Mouse (Mus musculus) left cerebral cortex, adult 9 months (tissue): Measurements from ENCODE around the gene Olfr1242.
A peak's percentile ranks its signal among the peaks of the same experiment; 100 is the strongest.

Source experiments
- DNase-seq, 2 experiments: peaks; one replicate each; pipeline ENCODE4 v3.0.0; 2022; ENCODE audit warnings: low spot score in 2 of 2

The Olfr1242 gene

DNA sequence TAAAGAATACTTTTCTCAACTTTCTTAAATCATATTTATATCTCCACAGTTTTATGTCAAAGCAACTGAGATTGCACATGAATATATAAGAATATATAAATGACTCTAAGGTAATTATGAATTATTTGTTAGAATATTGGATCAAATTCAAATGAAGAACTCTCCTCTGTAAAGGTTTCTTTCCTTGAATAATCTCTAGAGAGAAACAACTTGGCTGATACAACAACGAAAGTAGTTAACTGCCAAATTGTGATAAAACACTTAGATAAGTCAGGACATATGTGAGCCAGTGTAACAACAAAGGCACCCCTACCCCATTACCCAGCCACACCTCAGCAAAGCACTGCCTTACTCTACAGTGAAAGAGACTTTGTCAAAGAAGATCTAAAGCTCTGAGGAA is at the start of gene Olfr1242:
Gene Olfr1242, minus strand, starts transcription at position 101 of the 400 bp plus-strand sequence.
- no peak for DNase-seq

DNA sequence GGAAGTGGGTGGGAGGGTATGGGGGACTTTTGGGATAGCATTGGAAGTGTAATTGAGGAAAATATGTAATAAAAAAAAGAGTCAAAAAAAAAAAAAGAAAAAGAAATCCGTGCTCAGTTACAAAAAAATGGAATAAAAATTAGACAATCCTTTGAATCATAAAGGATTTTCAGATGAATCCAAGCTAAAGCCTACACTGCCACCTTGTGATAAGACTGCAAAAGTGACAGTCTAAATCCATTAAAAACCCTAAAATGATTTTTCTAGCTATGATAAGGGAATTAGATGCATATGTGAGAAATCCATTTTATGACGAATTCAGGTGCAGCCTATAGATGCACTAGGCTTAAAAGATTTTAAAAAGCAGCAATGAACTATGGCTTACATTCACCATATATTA is 46.4 kb upstream of the Olfr1242 start:
- DNase-seq, result no peak

DNA sequence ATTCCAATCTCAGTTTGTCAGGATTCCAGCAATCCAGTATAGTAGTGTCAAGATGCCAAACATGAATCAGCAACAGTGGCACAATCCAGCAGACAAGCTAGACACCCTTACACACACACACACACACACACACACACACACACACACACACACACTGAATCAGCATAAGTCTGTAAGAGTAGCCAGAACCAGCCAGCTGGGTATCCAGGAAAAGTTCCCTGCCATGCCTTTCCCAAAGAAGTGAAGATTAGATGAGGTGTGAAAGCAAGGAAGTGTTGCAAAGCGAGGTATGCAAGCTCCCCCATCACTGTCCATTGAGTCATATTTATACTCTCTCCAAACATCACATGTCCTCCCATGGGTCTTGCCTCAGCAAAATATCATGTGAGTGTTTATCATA is 41.8 kb upstream of the Olfr1242 start:
- peak; percentile 6 to 8 for DNase-seq

DNA sequence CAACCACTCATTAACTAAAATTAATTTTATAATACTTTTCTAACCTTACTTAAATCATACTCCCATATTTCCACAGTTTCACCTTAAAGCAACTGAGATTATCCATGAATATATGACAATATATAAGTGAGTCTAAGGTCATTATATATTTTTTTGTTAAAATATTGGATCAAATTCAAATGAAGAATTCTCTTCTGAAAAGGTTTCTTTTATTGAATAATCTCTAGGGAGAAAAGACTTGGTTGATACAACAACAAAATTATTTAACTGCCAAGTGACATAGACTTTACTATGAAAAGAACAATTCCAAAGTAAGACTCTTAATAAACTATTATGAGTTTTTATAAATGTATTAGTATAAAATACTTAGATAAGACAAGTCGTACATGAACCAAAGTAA is 33.3 kb upstream of the Olfr1242 start, which contains the start of gene Olfr1243:
Gene Olfr1243, minus strand, starts transcription at position 101 of the 400 bp plus-strand sequence.
- no peak for DNase-seq

DNA sequence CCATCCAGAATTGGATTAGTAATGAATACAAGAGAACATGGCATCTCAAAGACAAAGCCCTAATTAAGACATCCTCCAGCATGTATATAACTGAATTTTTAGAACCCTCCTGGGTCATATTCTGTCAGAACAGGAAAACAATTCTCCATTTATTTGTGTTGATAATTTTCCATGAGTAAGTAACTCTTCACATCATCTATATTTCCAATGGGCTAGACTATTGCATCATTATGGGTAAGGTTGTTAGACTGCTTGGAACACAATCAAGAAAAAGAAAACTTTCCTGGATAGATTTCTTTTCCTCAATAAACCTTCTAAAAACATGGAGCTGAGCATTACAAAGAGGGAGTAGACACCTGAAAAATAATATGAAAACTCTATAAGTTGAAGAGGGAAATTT is 11.1 kb downstream of the Olfr1242 start, which contains the start of gene Olfr1241:
Gene Olfr1241, minus strand, starts transcription at position 101 of the 400 bp plus-strand sequence.
- no peak for DNase-seq

DNA sequence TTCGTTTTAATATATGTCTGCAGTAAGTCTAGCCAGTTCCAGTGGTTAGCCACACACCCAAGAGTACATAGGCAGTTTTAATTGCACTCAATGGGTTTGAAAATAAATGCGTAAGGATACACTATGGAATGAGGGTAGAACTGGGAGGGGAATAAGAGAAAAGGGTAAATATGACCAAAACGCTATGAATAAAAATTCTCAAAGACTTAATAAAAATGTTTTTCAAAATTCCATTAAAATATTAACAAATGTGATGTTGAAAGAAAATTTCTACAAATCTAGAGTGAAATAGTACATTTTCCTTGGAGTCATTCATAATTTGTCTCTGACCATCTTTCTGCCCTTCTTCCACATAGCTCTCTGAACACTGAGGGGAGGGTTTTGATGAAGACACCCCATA is 55.2 kb downstream of the Olfr1242 start, which contains the start of gene Olfr1240:
Gene Olfr1240, minus strand, starts transcription at position 101 of the 400 bp plus-strand sequence.
- DNase-seq, result no peak
